Mouse (Mus musculus) megakaryocyte progenitor cell, adult 5-6 weeks (primary cell): Measurements from ENCODE around the gene Capn11. TPM values are rescaled to one million over a fixed set of nuclear protein-coding genes. Genes with fewer than 3 reads are reported as not detected.
A peak's percentile ranks its signal among the peaks of the same experiment; 100 is the strongest.

ENCODE experiments used
- ATAC-seq: replicated peaks from 2 replicates; pipeline ENCODE4 v1.8.0; 2016; ENCODE audit warnings: mild to moderate bottlenecking, moderate TSS enrichment, inconsistent platforms; ENCODE audit not compliant: poor library complexity
- total RNA-seq, 2 experiments: library from RNA; stranded (forward) in 1 of 2; stranded (reverse) in 1 of 2; fragments of 157-497, 149-512 nt in 1 of 2; fragments of 200-1000 nt in 1 of 2; gene quantifications; 2 replicates each; pipeline versions ENCODE4 v1.2.3 to v1.2.4; 2015 to 2017

Capn11 gene
- total RNA-seq, 2 experiments from 2014 or later: 0.07 TPM; not detected in 1

DNA sequence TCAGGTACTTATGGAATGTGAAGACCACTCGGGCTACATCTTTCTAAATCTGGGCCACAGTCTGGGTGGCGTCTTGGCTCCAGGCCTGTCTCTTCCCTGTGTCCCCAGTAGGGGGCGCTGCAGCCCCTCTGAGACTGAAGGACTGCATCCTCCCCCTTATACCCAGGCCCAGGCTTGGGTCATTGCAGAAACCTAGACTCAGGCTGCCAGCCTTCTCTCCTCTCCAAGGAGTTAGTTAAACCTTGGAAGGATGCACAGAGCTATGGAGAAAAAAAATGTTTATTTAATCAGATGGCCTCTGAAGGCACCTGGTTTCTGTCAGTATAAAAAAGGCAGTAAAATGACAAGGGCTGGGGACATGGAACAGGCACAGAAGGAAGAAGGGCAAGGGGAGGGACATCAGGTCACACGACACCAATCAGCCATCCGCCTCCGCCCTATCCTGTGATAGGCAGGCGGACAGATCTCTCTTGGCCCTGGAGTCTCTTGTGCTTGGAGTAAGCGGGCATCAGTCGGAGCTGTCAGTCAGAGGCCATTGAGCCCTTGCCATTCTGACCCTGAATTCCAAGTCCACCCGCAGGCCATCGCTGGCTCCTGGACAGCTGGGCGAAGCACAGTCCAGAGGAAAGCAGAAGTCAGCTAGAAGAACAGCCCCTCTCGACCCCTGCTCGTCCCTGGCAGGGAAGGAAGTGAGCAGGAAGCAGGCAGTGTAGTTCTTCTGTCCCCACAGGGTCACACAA is 74.0 kb downstream of the Capn11 start:
- peak; percentile 44 for ATAC-seq

GRCm38 (mm10) chr17:45584096-45584896 is 74.8 kb downstream of the Capn11 start:
- ATAC-seq: peak; percentile 15; the same call in 1 of the 2 replicates

- no peak for ATAC-seq
These were observed 76.3 kb downstream of the Capn11 start for GRCm38 (mm10) chr17:45582715-45583355.

DNA sequence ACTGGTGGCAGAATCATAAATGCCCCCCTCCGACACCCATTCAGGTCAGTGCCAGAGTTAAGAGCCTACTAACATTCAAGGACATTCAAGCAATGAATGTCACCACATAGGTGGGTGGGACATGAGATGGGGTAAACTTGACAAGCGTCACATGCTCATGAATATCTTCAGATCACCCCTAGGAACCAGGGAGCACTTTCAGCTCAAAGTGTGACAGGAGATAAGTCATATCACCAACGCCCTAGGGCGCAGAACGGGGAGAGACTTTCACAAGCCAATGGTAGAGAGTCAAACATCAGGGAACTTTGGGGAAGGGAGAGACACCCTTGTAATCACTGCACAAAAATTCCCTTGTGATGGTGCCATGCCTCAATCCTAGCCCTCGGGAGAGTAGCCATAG is 76.9 kb downstream of the Capn11 start:
- ATAC-seq: peak; percentile 9; the same call in 1 of the 2 replicates

DNA sequence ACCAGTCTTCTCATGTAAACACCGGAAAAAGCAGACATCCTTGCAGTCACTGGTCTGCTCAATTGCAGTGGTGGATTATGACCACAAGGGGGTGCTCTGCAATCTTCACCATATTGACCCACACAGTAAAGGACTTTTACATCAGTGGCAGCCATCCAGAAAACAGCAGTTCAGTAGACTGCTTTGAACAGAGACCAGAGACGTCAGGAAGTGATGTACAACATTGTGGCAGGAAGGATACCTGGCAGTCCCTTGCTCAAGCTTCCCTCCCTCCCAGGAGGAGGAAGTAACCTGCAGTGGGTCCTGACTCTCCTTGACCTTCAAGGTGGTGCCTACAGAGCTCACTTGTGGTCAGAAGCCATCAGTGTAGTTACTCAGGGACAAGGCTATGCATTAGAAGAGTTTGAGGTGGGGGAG is 77.5 kb downstream of the Capn11 start:
- peak; percentile 56 for ATAC-seq

DNA sequence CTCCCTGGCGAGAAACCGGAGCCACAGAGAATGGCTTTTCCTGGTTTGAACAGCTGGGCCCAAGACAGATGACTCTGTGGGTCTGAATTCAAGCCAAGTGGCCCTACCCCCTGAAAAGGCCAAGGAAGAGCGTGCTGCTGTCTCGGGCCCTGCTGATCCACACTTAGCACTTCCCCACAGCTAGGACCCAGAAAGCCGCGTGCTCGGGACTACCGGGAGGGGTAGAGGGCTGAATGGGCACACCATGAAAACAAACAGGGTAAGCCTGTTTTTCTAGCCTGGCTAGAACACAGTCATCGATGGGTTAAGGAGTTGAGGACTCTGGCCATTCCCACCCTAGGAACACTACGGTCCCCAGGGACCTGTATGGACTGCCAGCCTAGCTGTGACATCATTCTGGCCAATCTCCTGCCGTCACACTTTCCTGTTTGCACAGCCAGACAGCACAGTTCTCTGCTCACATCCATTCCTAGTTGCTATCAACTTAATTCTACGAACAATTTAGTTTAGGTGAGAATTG is 78.1 kb downstream of the Capn11 start:
- ATAC-seq: no peak

Other genes starting within 250 kb of the Capn11 start
- gene Cdc5l, start 225.6 kb downstream of the Capn11 start, total RNA-seq (2015): 60.9 and 69.3 TPM in 2 replicates
- 109 and 128 TPM in 2 replicates for gene Cdc5l, start 225.6 kb downstream of the Capn11 start, total RNA-seq (2017)
- gene Spats1, start 183.9 kb downstream of the Capn11 start, total RNA-seq (2015): not detected in 2 replicates
- not detected in 2 replicates for gene Spats1, start 183.9 kb downstream of the Capn11 start, total RNA-seq (2017)
- gene Aars2, start 152.5 kb downstream of the Capn11 start, total RNA-seq (2015): 4.6 and 4.9 TPM in 2 replicates
- 7.4 and 9.6 TPM in 2 replicates for gene Aars2, start 152.5 kb downstream of the Capn11 start, total RNA-seq (2017)
- not detected in 2 replicates for gene Tcte1, start 135.9 kb downstream of the Capn11 start, total RNA-seq (2015)
- not detected in 2 replicates for gene Tcte1, start 135.9 kb downstream of the Capn11 start, total RNA-seq (2017)
- 0.12 TPM in 1 of 2 replicates, not detected in the other for gene Tmem151b, start 109.6 kb downstream of the Capn11 start, total RNA-seq (2015)
- gene Tmem151b, start 109.6 kb downstream of the Capn11 start, total RNA-seq (2017): 0.12 TPM in 1 of 2 replicates, not detected in the other
- 5.7 and 7.0 TPM in 2 replicates for gene Nfkbie, start 103.6 kb downstream of the Capn11 start, total RNA-seq (2015)
- gene Nfkbie, start 103.6 kb downstream of the Capn11 start, total RNA-seq (2017): 5.1 and 9.5 TPM in 2 replicates
- gene Slc35b2, start 95.5 kb downstream of the Capn11 start, total RNA-seq (2015): 80.2 and 85.9 TPM in 2 replicates
- 84.9 and 120 TPM in 2 replicates for gene Slc35b2, start 95.5 kb downstream of the Capn11 start, total RNA-seq (2017)
- gene Hsp90ab1, start 86.1 kb downstream of the Capn11 start, total RNA-seq (2015): 1,239 and 1,324 TPM in 2 replicates
- gene Hsp90ab1, start 86.1 kb downstream of the Capn11 start, total RNA-seq (2017): 2,380 and 2,713 TPM in 2 replicates
- 43.5 and 67.7 TPM in 2 replicates for gene Slc29a1, start 59.7 kb downstream of the Capn11 start, total RNA-seq (2015)
- 64.1 and 64.3 TPM in 2 replicates for gene Slc29a1, start 59.7 kb downstream of the Capn11 start, total RNA-seq (2017)
- gene Mymx, start 57.2 kb downstream of the Capn11 start, total RNA-seq (2015): not detected in 2 replicates
- gene Mymx, start 57.2 kb downstream of the Capn11 start, total RNA-seq (2017): not detected in 2 replicates
- 35.2 and 47.5 TPM in 2 replicates for gene Mrpl14, start 27.0 kb upstream of the Capn11 start, total RNA-seq (2015)
- 24.9 and 34.2 TPM in 2 replicates for gene Mrpl14, start 27.0 kb upstream of the Capn11 start, total RNA-seq (2017)
- gene Tmem63b, start 27.6 kb upstream of the Capn11 start, total RNA-seq (2015): 3.9 and 5.0 TPM in 2 replicates
- 2.0 and 5.5 TPM in 2 replicates for gene Tmem63b, start 27.6 kb upstream of the Capn11 start, total RNA-seq (2017)
- not detected in 2 replicates for gene 1600014C23Rik, start 74.5 kb upstream of the Capn11 start, total RNA-seq (2015)
- gene 1600014C23Rik, start 74.5 kb upstream of the Capn11 start, total RNA-seq (2017): not detected in 2 replicates